30 mouse cellular contexts compared by ENCODE assay signal in genomic region chr14:62842495-62842894, GRCm38 (mm10). TPM values are rescaled to one million over a fixed set of nuclear protein-coding genes. Genes with fewer than 3 reads are reported as not detected.
DNase-seq lines count a peak whose midpoint lies in the region; ATAC-seq lines count a peak whose summit lies in the region.
"Had no signal": no experiment of that assay in that cellular context is flagged by ENCODE, and none has a peak within 500 bp of the region (broad histone marks: within the 10 kb centered on the region; RNA-seq: fewer than 3 reads in every experiment).

No protein-coding gene starts in this region.

- H3K36me3 ChIP-seq in kidney, embryonic 15.5 days = peaks cover 6% of the 10 kb centered on the region
- H3K36me3 ChIP-seq in limb, embryonic 10.5 days = peaks cover 14% of the 10 kb centered on the region
- H3K36me3 ChIP-seq: forebrain, embryonic 15.5 days; hindbrain, embryonic 12.5 days; lung, embryonic 15.5 days; midbrain, embryonic 15.5 days had no signal

- no peak for ATAC-seq in kidney, embryonic 15.5 days (replicated peaks; ENCODE audit: low FRiP score)
- ATAC-seq in common myeloid progenitor, adult 5-6 weeks (replicated peaks; ENCODE audit: low read depth, poor library complexity, severe bottlenecking) = peak; percentile 9; the same call in 1 of the 2 replicates
- ATAC-seq: CD4-positive, CD25-positive, alpha-beta regulatory T cell, adult 4 months; forebrain, embryonic 15.5 days; intestine, postnatal 0 days; midbrain, embryonic 15.5 days; Patski had no signal

- H3K9ac ChIP-seq in kidney, embryonic 15.5 days = no peak overlapping the region
- H3K9ac ChIP-seq: forebrain, embryonic 15.5 days; hindbrain, embryonic 12.5 days; limb, embryonic 12.5 days; liver, embryonic 14.5 days; lung, embryonic 15.5 days; midbrain, embryonic 15.5 days; neural tube, embryonic 13.5 days; stomach, embryonic 15.5 days had no signal

- H3K9me3 ChIP-seq in kidney, embryonic 15.5 days (replicated peaks) = no peaks in the 10 kb centered on the region
- no peaks in the 10 kb centered on the region for H3K9me3 ChIP-seq in limb, embryonic 10.5 days (replicated peaks)
- H3K9me3 ChIP-seq: forebrain, embryonic 15.5 days; lung, embryonic 15.5 days; midbrain, embryonic 15.5 days; neural tube, embryonic 13.5 days; stomach, embryonic 15.5 days had no signal

- no peak overlapping the region for H3K4me2 ChIP-seq in kidney, embryonic 15.5 days
- H3K4me2 ChIP-seq: forebrain, embryonic 15.5 days; hindbrain, embryonic 12.5 days; limb, embryonic 12.5 days; lung, embryonic 15.5 days; midbrain, embryonic 15.5 days; neural tube, embryonic 13.5 days; stomach, embryonic 15.5 days had no signal

- peaks cover 53% of the 10 kb centered on the region for H3K4me1 ChIP-seq in kidney, embryonic 15.5 days
- H3K4me1 ChIP-seq in limb, embryonic 10.5 days = peaks cover 63% of the 10 kb centered on the region

- DNase-seq in embryo, embryonic 10 days (ENCODE audit: low spot score) = peak; percentile 14
- no peak for DNase-seq in embryo, embryonic 9.5 days (ENCODE audit: extremely low spot score)
- DNase-seq in kidney, adult 9 months = no peak
- no peak for DNase-seq in limb, embryonic 10.5 days (ENCODE audit: low spot score)
- no peak for DNase-seq in adrenal gland, adult 18-20 months (ENCODE audit: low spot score in 2 of 2)
- DNase-seq in left cerebral cortex, adult 8-10 months (ENCODE audit: low spot score in 2 of 2) = no peak
- DNase-seq: adrenal gland, adult 2 months; cerebellum, adult 2 months; cerebellum, postnatal 25 days; gastrocnemius, postnatal 14 days; heart, postnatal 10 days; kidney, postnatal 10 days; lung, postnatal 36 days; right cerebral cortex, postnatal 4 days; thymus, postnatal 36 days had no signal

- H3K27ac ChIP-seq in kidney, embryonic 15.5 days = 0 out of 2 replicates have a peak overlapping the region, but pooled peaks have one; percentile 27
- H3K27ac ChIP-seq in limb, embryonic 10.5 days = peak overlapping the region; percentile 39; the same call in 1 of the 2 replicates
- H3K27ac ChIP-seq: forebrain, embryonic 15.5 days; hindbrain, embryonic 12.5 days; left cerebral cortex, adult 2 months; limb, embryonic 12.5 days; liver, embryonic 14.5 days; lung, embryonic 15.5 days; midbrain, embryonic 15.5 days; neural tube, embryonic 13.5 days; stomach, embryonic 15.5 days had no signal

- H3K4me3 ChIP-seq in kidney, embryonic 15.5 days (replicated peaks) = no peak overlapping the region
- no peak overlapping the region for H3K4me3 ChIP-seq in limb, embryonic 10.5 days
- H3K4me3 ChIP-seq: erythroblast, embryonic 14.5 days; forebrain, embryonic 15.5 days; hindbrain, embryonic 12.5 days; left cerebral cortex, adult 2 months; limb, embryonic 12.5 days; lung, embryonic 15.5 days; midbrain, embryonic 15.5 days; neural tube, embryonic 13.5 days; stomach, embryonic 15.5 days had no signal

- no peaks in the 10 kb centered on the region for H3K27me3 ChIP-seq in kidney, embryonic 15.5 days
- H3K27me3 ChIP-seq in limb, embryonic 10.5 days (ENCODE audit: low read depth, poor library complexity, severe bottlenecking) = no peaks in the 10 kb centered on the region
- H3K27me3 ChIP-seq: forebrain, embryonic 15.5 days; hindbrain, embryonic 12.5 days; limb, embryonic 12.5 days; lung, embryonic 15.5 days; midbrain, embryonic 15.5 days; neural tube, embryonic 13.5 days; Patski; stomach, embryonic 15.5 days had no signal

RNA-seq across cellular contexts. Expression of gene Wdfy2, which starts 5.0 kb away (rescaled TPM):
- 7.3 and 7.9 TPM in 2 replicates for polyA plus RNA-seq in kidney, embryonic 15.5 days (2015; fragmentation: Nextera tagmentation; extraction: Ambion mirVana)
- total RNA-seq in common myeloid progenitor, adult 5-6 weeks (2017) = 15.0 and 15.3 TPM in 2 replicates
- 11.9 and 12.7 TPM in 2 replicates for polyA plus RNA-seq in limb, embryonic 10.5 days (2016; fragmentation: Nextera tagmentation; extraction: Ambion mirVana)
- total RNA-seq in adrenal gland, adult 18-20 months (2021) = 10 to 100 TPM; 20.0 to 33.7 TPM
- total RNA-seq in left cerebral cortex, adult 8-10 months (2022) = 10 to 100 TPM; 11.9 to 13.6 (median 13.3) TPM
